ENCODE assay signal across 11 mouse cellular contexts in genomic region chr8:83169709-83170108, GRCm38 (mm10). TPM values are rescaled to one million over a fixed set of nuclear protein-coding genes. Genes with fewer than 3 reads are reported as not detected.
DNase-seq lines count a peak whose midpoint lies in the region; ATAC-seq and TF ChIP-seq lines count a peak whose summit lies in the region.
"Had no signal": no experiment of that assay in that cellular context is flagged by ENCODE, and none has a peak within 500 bp of the region (broad histone marks: within the 10 kb centered on the region; RNA-seq: fewer than 3 reads in every experiment).

No protein-coding gene starts in this region.

- H3K4me1 ChIP-seq in forebrain, postnatal 0 days (ENCODE audit: insufficient read depth): peaks cover 11% of the 10 kb centered on the region; the same call in 1 of the 2 replicates
- peaks cover 32% of the 10 kb centered on the region for H3K4me1 ChIP-seq in forebrain, embryonic 10.5 days
- H3K4me1 ChIP-seq in liver, adult 2 months (ENCODE audit: control insufficient read depth, insufficient read depth, low read length): no peaks in the 10 kb centered on the region
- no peaks in the 10 kb centered on the region for H3K4me1 ChIP-seq in liver, embryonic 11.5 days (replicated peaks; ENCODE audit: control insufficient read depth, insufficient read depth, low read length)
- no peaks in the 10 kb centered on the region for H3K4me1 ChIP-seq in lung, postnatal 0 days (ENCODE audit: insufficient read depth, low read depth, low read length)

- WGBS in forebrain, postnatal 0 days: 92% methylated on average over 2 of the region's 2 CpGs
- 87% methylated on average over 2 of the region's 2 CpGs for WGBS in forebrain, embryonic 10.5 days
- WGBS in liver, adult 2 months: 93% methylated on average over 2 of the region's 2 CpGs
- 84% methylated on average over 2 of the region's 2 CpGs for WGBS in liver, embryonic 11.5 days
- 93% methylated on average over 2 of the region's 2 CpGs for WGBS in lung, postnatal 0 days

- no peaks in the 10 kb centered on the region for H3K79me2 ChIP-seq in liver, adult 2 months (ENCODE audit: control insufficient read depth, insufficient read depth, low read length)

- H3K4me3 ChIP-seq in forebrain, postnatal 0 days (ENCODE audit: low read depth, low read length): no peak overlapping the region
- H3K4me3 ChIP-seq in forebrain, embryonic 10.5 days: no peak overlapping the region
- no peak overlapping the region for H3K4me3 ChIP-seq in liver, adult 2 months (ENCODE audit: insufficient read depth, low read depth, low read length)
- no peak overlapping the region for H3K4me3 ChIP-seq in liver, embryonic 11.5 days (ENCODE audit: low read depth, low read length)
- no peak overlapping the region for H3K4me3 ChIP-seq in lung, postnatal 0 days (ENCODE audit: low read depth, low read length)
- H3K4me3 ChIP-seq: lung, embryonic 15.5 days had no signal

- no peak overlapping the region for H3K27ac ChIP-seq in forebrain, postnatal 0 days (ENCODE audit: low read depth, low read length)
- no peak overlapping the region for H3K27ac ChIP-seq in forebrain, embryonic 10.5 days
- no peak overlapping the region for H3K27ac ChIP-seq in liver, adult 2 months (replicated peaks; ENCODE audit: insufficient read depth, low read depth, low read length)
- no peak overlapping the region for H3K27ac ChIP-seq in liver, embryonic 11.5 days (ENCODE audit: low read depth, low read length)
- no peak overlapping the region for H3K27ac ChIP-seq in lung, postnatal 0 days (ENCODE audit: low read length)
- H3K27ac ChIP-seq: lung, embryonic 15.5 days had no signal

- DNase-seq in forebrain, postnatal 0 days: no peak
- DNase-seq in forebrain, embryonic 10.5 days (ENCODE audit: extremely low spot score, low spot score): no peak
- no peak for DNase-seq in liver, adult 2 months (ENCODE audit: extremely low read depth, low read depth, low spot score)
- no peak for DNase-seq in liver, embryonic 11.5 days (ENCODE audit: low spot score)
- peak; percentile 16 for DNase-seq in NIH3T3 (ENCODE audit: low read depth)
- DNase-seq in lung, postnatal 0 days (ENCODE audit: low spot score): peak; percentile 17
- no peak for DNase-seq in ovary, postnatal 14 days (ENCODE audit: low spot score)
- DNase-seq in layer of hippocampus, postnatal 36 days: no peak
- DNase-seq: gastrocnemius, postnatal 36 days; thymus, adult 18-20 months had no signal

- peak; percentile 20; the same call in 1 of the 2 replicates for TF ChIP-seq CTCF in forebrain, postnatal 0 days (IDR thresholded peaks at IDR 0.05; ENCODE audit: low read depth)
- TF ChIP-seq CTCF in liver, adult 2 months (IDR thresholded peaks at IDR 0.05; ENCODE audit: low read depth, low read length): 0 out of 2 replicates have a peak, but pooled peaks have one; percentile 0
- TF ChIP-seq CTCF in lung, postnatal 0 days (IDR thresholded peaks at IDR 0.05): peak; percentile 63

- H3K4me2 ChIP-seq in forebrain, postnatal 0 days (ENCODE audit: low read depth): no peak overlapping the region
- H3K4me2 ChIP-seq in liver, embryonic 11.5 days: no peak overlapping the region
- no peak overlapping the region for H3K4me2 ChIP-seq in lung, postnatal 0 days (replicated peaks; ENCODE audit: low read depth, low read length)
- H3K4me2 ChIP-seq: lung, embryonic 15.5 days had no signal

- TF ChIP-seq POLR2A in liver, adult 2 months (IDR thresholded peaks at IDR 0.05; ENCODE audit: extremely low read depth, insufficient read depth, low read length): no peak

- H3K27me3 ChIP-seq in forebrain, postnatal 0 days (ENCODE audit: insufficient read depth, low read length): no peaks in the 10 kb centered on the region
- no peaks in the 10 kb centered on the region for H3K27me3 ChIP-seq in forebrain, embryonic 10.5 days (ENCODE audit: poor library complexity, severe bottlenecking)
- H3K27me3 ChIP-seq in liver, adult 2 months (ENCODE audit: control insufficient read depth, insufficient read depth, low read length): peaks cover 7% of the 10 kb centered on the region
- peaks cover 27% of the 10 kb centered on the region for H3K27me3 ChIP-seq in liver, embryonic 11.5 days (replicated peaks; ENCODE audit: control insufficient read depth, insufficient read depth, low read length)
- H3K27me3 ChIP-seq in lung, postnatal 0 days (replicated peaks; ENCODE audit: insufficient read depth, low read length): no peaks in the 10 kb centered on the region
- H3K27me3 ChIP-seq: lung, embryonic 15.5 days had no signal

- no peak overlapping the region for H3K9ac ChIP-seq in forebrain, postnatal 0 days
- no peak overlapping the region for H3K9ac ChIP-seq in liver, adult 2 months (ENCODE audit: low read depth, low read length)
- no peak overlapping the region for H3K9ac ChIP-seq in liver, embryonic 11.5 days (ENCODE audit: low read depth, low read length)
- no peak overlapping the region for H3K9ac ChIP-seq in lung, postnatal 0 days (replicated peaks; ENCODE audit: low read depth)
- H3K9ac ChIP-seq: lung, embryonic 15.5 days had no signal

- H3K36me3 ChIP-seq in forebrain, postnatal 0 days (ENCODE audit: insufficient read depth): no peaks in the 10 kb centered on the region
- no peaks in the 10 kb centered on the region for H3K36me3 ChIP-seq in forebrain, embryonic 10.5 days (replicated peaks)
- no peaks in the 10 kb centered on the region for H3K36me3 ChIP-seq in liver, adult 2 months (ENCODE audit: control insufficient read depth, insufficient read depth, low read length)
- H3K36me3 ChIP-seq in liver, embryonic 11.5 days (ENCODE audit: control insufficient read depth, insufficient read depth, low read length): no peaks in the 10 kb centered on the region
- no peaks in the 10 kb centered on the region for H3K36me3 ChIP-seq in lung, postnatal 0 days (ENCODE audit: insufficient read depth, low read length)
- H3K36me3 ChIP-seq: lung, embryonic 15.5 days had no signal

- ATAC-seq in forebrain, postnatal 0 days: no peak
- ATAC-seq in liver, embryonic 11.5 days (replicated peaks; ENCODE audit: low FRiP score): no peak
- no peak for ATAC-seq in lung, postnatal 0 days

- no peaks in the 10 kb centered on the region for H3K9me3 ChIP-seq in forebrain, postnatal 0 days (ENCODE audit: low read length)
- no peaks in the 10 kb centered on the region for H3K9me3 ChIP-seq in forebrain, embryonic 10.5 days
- no peaks in the 10 kb centered on the region for H3K9me3 ChIP-seq in liver, embryonic 11.5 days (ENCODE audit: control insufficient read depth, low read length)
- no peaks in the 10 kb centered on the region for H3K9me3 ChIP-seq in lung, postnatal 0 days (ENCODE audit: low read length)
- H3K9me3 ChIP-seq: lung, embryonic 15.5 days had no signal

- no peak for TF ChIP-seq EP300 in lung, postnatal 0 days (IDR thresholded peaks at IDR 0.05)

RNA-seq across cellular contexts. Expression of gene Gm10645, which starts 3.7 kb away (rescaled TPM):
- total RNA-seq in forebrain, postnatal 0 days (2014; rRNA removed): 1.9 and 3.2 TPM in 2 replicates
- 7.5 and 8.8 TPM in 2 replicates for polyA plus RNA-seq in forebrain, postnatal 0 days (2015; fragmentation: Nextera tagmentation; extraction: Ambion mirVana)
- polyA plus RNA-seq in forebrain, embryonic 10.5 days (2016; fragmentation: Nextera tagmentation; extraction: Ambion mirVana): 1.4 and 2.3 TPM in 2 replicates
- not detected in 2 replicates for total RNA-seq in liver, adult 2 months (2014; rRNA removed)
- polyA plus RNA-seq in liver, adult 2 months (2012; rRNA removed): 0.13 TPM in 1 of 2 replicates, not detected in the other
- polyA plus RNA-seq in liver, embryonic 11.5 days (2014; fragmentation: Nextera tagmentation; extraction: Ambion mirVana): 0.38 and 0.86 TPM in 2 replicates
- polyA plus RNA-seq in lung, postnatal 0 days (2015; fragmentation: Nextera tagmentation; extraction: Ambion mirVana): 1.0 and 1.4 TPM in 2 replicates
- total RNA-seq in layer of hippocampus, postnatal 36 days (2021): under 1 TPM; 0.75 to 0.83 TPM
- total RNA-seq: gastrocnemius, postnatal 36 days had no signal

RNA-seq across cellular contexts. Expression of gene Tbc1d9, which starts 4.6 kb away (rescaled TPM):
- total RNA-seq in forebrain, postnatal 0 days (2014; rRNA removed): 83.4 and 107 TPM in 2 replicates
- 12.4 and 17.1 TPM in 2 replicates for polyA plus RNA-seq in forebrain, postnatal 0 days (2015; fragmentation: Nextera tagmentation; extraction: Ambion mirVana)
- polyA plus RNA-seq in forebrain, embryonic 10.5 days (2016; fragmentation: Nextera tagmentation; extraction: Ambion mirVana): 2.4 and 3.6 TPM in 2 replicates
- 1.6 and 2.2 TPM in 2 replicates for total RNA-seq in liver, adult 2 months (2014; rRNA removed)
- polyA plus RNA-seq in liver, adult 2 months (2012; rRNA removed): 0.25 and 0.62 TPM in 2 replicates
- 0.86 and 1.3 TPM in 2 replicates for polyA plus RNA-seq in liver, embryonic 11.5 days (2014; fragmentation: Nextera tagmentation; extraction: Ambion mirVana)
- 1.8 TPM in 2 replicates for polyA plus RNA-seq in lung, postnatal 0 days (2015; fragmentation: Nextera tagmentation; extraction: Ambion mirVana)
- total RNA-seq in layer of hippocampus, postnatal 36 days (2021): 10 to 100 TPM; 65.0 to 65.7 TPM

Comparison
In these comparisons a context has a peak if more than half of its experiments do, and no peak if none do; other contexts are left out.
1. DNase-seq: peak in NIH3T3 (single experiment) and lung, postnatal 0 days (single experiment); none in forebrain, postnatal 0 days (single experiment), forebrain, embryonic 10.5 days (single experiment), liver, adult 2 months (single experiment), liver, embryonic 11.5 days (single experiment), ovary, postnatal 14 days (single experiment) and layer of hippocampus, postnatal 36 days (0 of 2).
2. CTCF ChIP-seq: peak in every context shown above with its lines; median percentile 63 in lung, postnatal 0 days; 20 in forebrain, postnatal 0 days; 0 in liver, adult 2 months.